Mouse (Mus musculus) heart, embryonic 11.5 days (tissue): ENCODE results near the gene Pam. TPM values are rescaled to one million over a fixed set of nuclear protein-coding genes. Genes with fewer than 3 reads are reported as not detected.

Experiments used
- ATAC-seq: fragments of 200-750 bp; cut with Nextera tagmentation; replicated peaks from 2 replicates; pipeline ENCODE4 v1.8.0; 2017; ENCODE audit warnings: moderate library complexity; ENCODE audit not compliant: insufficient number of reproducible peaks, low FRiP score, low TSS enrichment
- H3K27ac ChIP-seq: fragments of 300-500 bp; sonication (generic); 2 replicates; pipeline ENCODE4 v1.5.1; 2014; ENCODE audit warnings: mild to moderate bottlenecking, low read depth, low read length
- H3K27me3 ChIP-seq: fragments of 300-500 bp; sonication (generic); 2 replicates; pipeline ENCODE4 v1.6.1; 2014; ENCODE audit warnings: mild to moderate bottlenecking, low read length, mixed read lengths; ENCODE audit not compliant: control insufficient read depth, insufficient read depth
- H3K36me3 ChIP-seq: fragments of 300-500 bp; sonication (generic); 2 replicates; pipeline ENCODE4 v1.6.1; 2014; ENCODE audit warnings: mild to moderate bottlenecking, low read length, moderate library complexity, mixed read lengths; ENCODE audit not compliant: control insufficient read depth, insufficient read depth
- H3K4me1 ChIP-seq: fragments of 300-500 bp; sonication (generic); 2 replicates; pipeline ENCODE4 v1.6.1; 2014; ENCODE audit warnings: low read length; ENCODE audit not compliant: control insufficient read depth, insufficient read depth
- H3K4me2 ChIP-seq: fragments of 300-500 bp; sonication (generic); 2 replicates; pipeline ENCODE4 v1.6.1; 2014; ENCODE audit warnings: mild to moderate bottlenecking, moderate library complexity
- H3K4me3 ChIP-seq: fragments of 300-500 bp; sonication (generic); 2 replicates; pipeline ENCODE4 v1.5.1; 2014; ENCODE audit warnings: low read depth, low read length
- H3K9ac ChIP-seq: fragments of 300-500 bp; sonication (generic); 2 replicates; pipeline ENCODE4 v1.6.1; 2014; ENCODE audit warnings: mild to moderate bottlenecking, low read depth, low read length, moderate library complexity
- H3K9me3 ChIP-seq: fragments of 300-500 bp; sonication (generic); replicated peaks from 2 replicates; pipeline ENCODE4 v1.6.1; 2016; ENCODE audit warnings: low read length; ENCODE audit not compliant: control insufficient read depth
- WGBS: fragments of 180-500 bp; shearing (Covaris S2); extraction: QIAGEN DNeasy Blood & Tissue Kit; methylation state at CpG from one replicate; pipeline ENCODE4 v1.1.7; 2014; ENCODE audit not compliant: insufficient replicate concordance; 5-methylcytosine and 5-hydroxymethylcytosine counted together
- polyA plus RNA-seq: library from polyadenylated mRNA; unstranded; fragments of >200 nt; fragmentation: Nextera tagmentation; extraction: Ambion mirVana; gene quantifications from 2 replicates; pipeline ENCODE4 v1.2.1, GENCODE M21; 2014

Pam gene
- polyA plus RNA-seq, 1 experiment from 2014 or later: 317 TPM

DNA sequence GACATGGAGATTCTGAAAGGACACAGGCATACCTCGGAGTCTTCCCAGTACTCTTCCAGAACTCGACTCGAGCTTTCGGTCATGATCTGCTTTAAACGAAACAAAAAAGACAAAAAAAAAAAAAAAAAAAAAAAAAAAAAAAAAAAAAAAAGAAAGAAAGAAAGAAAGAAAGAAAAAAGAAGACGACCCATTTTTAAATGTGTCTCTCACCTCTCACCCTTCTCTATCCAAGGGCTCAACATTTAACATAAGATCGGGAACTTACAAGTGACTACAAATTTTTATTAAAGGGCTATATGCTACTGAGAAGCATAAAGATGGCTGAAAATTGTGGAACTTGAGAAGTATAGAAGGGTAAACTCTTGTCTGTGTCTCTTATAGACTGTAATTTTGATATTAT is 272.5 kb downstream of the Pam start:
- Histone ChIP-seq H3K4me2 (no peak overlapping the region), H3K4me1 (no peaks in the 10 kb centered on the region), H3K36me3 (peaks cover 4% of the 10 kb centered on the region; the same call in 1 of the 2 replicates), H3K27me3 (no peaks in the 10 kb centered on the region), H3K27ac (no peak overlapping the region), H3K9ac (no peak overlapping the region), H3K9me3 (no peaks in the 10 kb centered on the region), H3K4me3 (no peak overlapping the region)
- no peak for ATAC-seq
- 93% methylated on average over 7 of the region's 7 CpGs for WGBS

- H3K4me1 ChIP-seq: no peaks in the 10 kb centered on the region
- H3K27me3 ChIP-seq: no peaks in the 10 kb centered on the region
- no peak for ATAC-seq
- H3K9ac ChIP-seq: no peak overlapping the region
- no peak overlapping the region for H3K27ac ChIP-seq
- 61% methylated on average over 5 of the region's 5 CpGs for WGBS
- H3K4me2 ChIP-seq: no peak overlapping the region
- H3K9me3 ChIP-seq: no peaks in the 10 kb centered on the region
- peaks cover 9% of the 10 kb centered on the region for H3K36me3 ChIP-seq
- H3K4me3 ChIP-seq: no peak overlapping the region
Measured at GRCm38 (mm10) chr1:97822203-97822602, 273.2 kb downstream of the Pam start.

DNA sequence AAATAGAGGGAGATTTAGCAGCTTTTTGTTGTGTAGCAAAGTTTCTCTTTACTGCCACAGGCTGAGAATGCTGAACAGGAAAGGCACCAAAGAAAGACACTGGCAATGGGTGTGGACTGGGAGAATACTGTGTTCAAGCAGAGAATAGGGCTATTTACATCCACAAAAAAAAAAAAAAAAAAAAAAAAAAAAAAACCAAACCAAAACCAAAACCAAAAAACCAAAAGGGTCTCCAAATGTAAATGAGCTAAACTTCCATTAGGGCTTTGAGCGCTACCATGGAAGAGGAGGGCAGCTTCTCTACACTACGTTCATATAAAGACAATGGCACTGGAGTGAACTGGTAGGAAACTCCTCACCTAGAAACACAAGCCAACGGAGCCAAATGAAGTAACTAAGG is 274.2 kb downstream of the Pam start:
- ATAC-seq: no peak
- Histone ChIP-seq H3K9me3 (no peaks in the 10 kb centered on the region), H3K4me1 (no peaks in the 10 kb centered on the region), H3K27ac (peak overlapping the region; percentile 41), H3K4me2 (peak overlapping the region; percentile 22; the same call in 1 of the 2 replicates), H3K36me3 (peaks cover 9% of the 10 kb centered on the region), H3K9ac (no peak overlapping the region), H3K4me3 (no peak overlapping the region), H3K27me3 (no peaks in the 10 kb centered on the region)
- 90% methylated on average over 3 of the region's 3 CpGs for WGBS

DNA sequence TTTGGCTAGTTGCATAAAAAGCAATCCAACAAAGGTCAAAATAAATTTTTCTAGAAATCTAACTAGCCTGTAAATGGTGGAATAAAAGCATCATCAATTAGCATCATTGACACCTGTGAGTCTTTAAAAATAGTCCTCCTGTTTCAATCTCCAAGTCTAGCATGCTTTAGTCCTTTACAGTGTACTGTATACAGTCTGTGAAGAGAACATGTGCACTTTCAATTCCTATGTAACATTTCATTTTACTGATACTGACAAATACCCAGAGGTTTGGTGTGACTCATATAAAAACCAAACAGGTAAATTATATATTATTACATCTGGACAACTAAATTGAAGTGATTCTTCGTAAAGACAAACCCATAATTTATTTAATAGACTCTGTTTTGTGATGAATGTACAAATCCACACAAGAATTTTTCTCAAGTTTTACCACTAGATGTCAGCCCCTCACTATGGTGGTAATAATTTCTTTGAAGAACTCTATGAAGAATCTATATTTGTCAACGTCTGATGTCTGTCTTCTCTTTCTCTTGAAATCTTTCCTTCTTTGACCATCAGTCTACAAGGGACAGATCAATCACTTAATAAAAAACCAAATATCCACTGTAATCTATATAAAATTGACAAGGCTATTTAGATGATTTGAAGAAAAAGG is 286.1 kb downstream of the Pam start:
- Histone ChIP-seq H3K36me3 (no peaks in the 10 kb centered on the region), H3K9me3 (no peaks in the 10 kb centered on the region), H3K4me1 (no peaks in the 10 kb centered on the region), H3K27me3 (no peaks in the 10 kb centered on the region), H3K9ac (no peak overlapping the region), H3K27ac (no peak overlapping the region), H3K4me2 (no peak overlapping the region), H3K4me3 (no peak overlapping the region)
- no peak for ATAC-seq
- 45% methylated on average over 2 of the region's 2 CpGs for WGBS

GRCm38 (mm10) chr1:97804520-97804919 is 290.9 kb downstream of the Pam start:
- Histone ChIP-seq H3K4me1 (no peaks in the 10 kb centered on the region), H3K9me3 (no peaks in the 10 kb centered on the region), H3K36me3 (no peaks in the 10 kb centered on the region), H3K27ac (no peak overlapping the region), H3K9ac (no peak overlapping the region), H3K27me3 (no peaks in the 10 kb centered on the region), H3K4me3 (no peak overlapping the region), H3K4me2 (no peak overlapping the region)
- no peak for ATAC-seq

DNA sequence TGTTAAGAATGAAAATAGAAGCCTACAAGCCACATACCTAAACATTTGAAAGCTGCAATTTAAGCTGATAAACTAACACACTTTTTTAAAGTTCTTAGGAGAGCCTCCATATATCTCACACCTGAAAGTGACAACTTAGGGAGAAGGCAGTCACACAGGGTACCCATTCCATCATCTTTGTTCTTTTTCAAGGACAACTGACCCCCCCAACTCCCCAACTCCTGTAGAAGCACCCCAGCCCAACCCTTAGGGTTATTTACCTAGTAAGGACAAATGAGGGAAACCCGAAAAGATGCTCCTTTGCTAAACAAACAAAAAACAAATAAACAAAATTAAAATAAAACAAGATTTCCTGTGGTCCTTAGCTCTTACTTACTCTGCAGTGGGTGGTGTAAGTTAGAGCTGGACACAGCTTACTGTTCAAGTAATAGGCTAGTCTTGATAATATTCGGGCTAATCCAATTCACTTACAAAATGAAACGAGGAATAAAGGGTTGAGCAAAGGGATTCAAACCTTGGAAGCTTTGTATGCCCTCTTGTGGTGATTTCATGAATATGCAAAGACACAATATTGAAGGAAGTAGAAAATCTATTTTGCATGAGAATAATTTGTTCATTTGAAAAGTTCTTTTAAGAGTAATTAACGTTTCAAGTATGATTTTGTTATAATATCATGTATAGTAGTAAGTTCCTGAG is 293.1 kb downstream of the Pam start:
- 44% methylated on average over 4 of the region's 4 CpGs for WGBS
- Histone ChIP-seq H3K27me3 (no peaks in the 10 kb centered on the region), H3K4me2 (no peak overlapping the region), H3K4me1 (no peaks in the 10 kb centered on the region), H3K4me3 (no peak overlapping the region), H3K9me3 (no peaks in the 10 kb centered on the region), H3K9ac (no peak overlapping the region), H3K27ac (no peak overlapping the region), H3K36me3 (no peaks in the 10 kb centered on the region)
- ATAC-seq: no peak

- Histone ChIP-seq H3K27ac (no peak overlapping the region), H3K27me3 (no peaks in the 10 kb centered on the region), H3K9me3 (no peaks in the 10 kb centered on the region), H3K36me3 (no peaks in the 10 kb centered on the region), H3K4me2 (no peak overlapping the region), H3K4me1 (no peaks in the 10 kb centered on the region), H3K4me3 (no peak overlapping the region), H3K9ac (no peak overlapping the region)
- 68% methylated on average over 9 of the region's 9 CpGs for WGBS
- ATAC-seq: no peak
Measured at GRCm38 (mm10) chr1:97795936-97796335, 299.5 kb downstream of the Pam start.

GRCm38 (mm10) chr1:97794110-97794509 is 301.3 kb downstream of the Pam start:
- H3K27me3 ChIP-seq: no peaks in the 10 kb centered on the region
- H3K9ac ChIP-seq: no peak overlapping the region
- H3K4me3 ChIP-seq: no peak overlapping the region
- WGBS: 86% methylated on average over 3 of the region's 3 CpGs
- no peak for ATAC-seq
- no peaks in the 10 kb centered on the region for H3K4me1 ChIP-seq
- H3K4me2 ChIP-seq: no peak overlapping the region
- H3K27ac ChIP-seq: no peak overlapping the region
- H3K36me3 ChIP-seq: no peaks in the 10 kb centered on the region
- H3K9me3 ChIP-seq: no peaks in the 10 kb centered on the region

DNA sequence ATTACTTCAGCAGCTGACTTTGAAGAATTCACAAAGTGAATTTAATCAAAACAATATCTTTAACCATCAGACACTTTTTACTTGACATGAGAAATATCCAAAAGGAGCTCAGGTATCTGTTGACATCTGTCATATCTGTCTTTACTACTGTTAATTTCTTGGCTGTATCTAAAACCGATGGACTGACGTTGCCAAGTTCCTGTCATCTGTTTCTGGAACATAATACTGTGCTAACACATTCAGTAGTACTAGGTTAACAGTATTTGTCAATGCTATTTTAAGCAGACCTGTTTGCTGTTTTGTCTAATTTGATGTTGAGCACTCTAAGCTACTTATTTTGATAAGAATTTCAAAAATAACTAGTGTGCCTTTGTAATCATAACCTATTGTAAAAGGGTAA is 307.0 kb downstream of the Pam start:
- no peaks in the 10 kb centered on the region for H3K36me3 ChIP-seq
- no peaks in the 10 kb centered on the region for H3K9me3 ChIP-seq
- H3K4me2 ChIP-seq: no peak overlapping the region
- 0 out of 2 replicates have a peak, but pooled peaks cover 3% of the 10 kb centered on the region for H3K4me1 ChIP-seq
- 48% methylated on average over 2 of the region's 2 CpGs for WGBS
- no peak overlapping the region for H3K9ac ChIP-seq
- no peak overlapping the region for H3K27ac ChIP-seq
- no peak overlapping the region for H3K4me3 ChIP-seq
- no peaks in the 10 kb centered on the region for H3K27me3 ChIP-seq
- no peak for ATAC-seq
